Mouse (Mus musculus): ENCODE results near the gene Tceanc. TPM values are rescaled to one million over a fixed set of nuclear protein-coding genes. Genes with fewer than 3 reads are reported as not detected.

Tceanc gene
- polyA plus RNA-seq, 1 experiment from 2014 or later = 3.3 TPM

DNA sequence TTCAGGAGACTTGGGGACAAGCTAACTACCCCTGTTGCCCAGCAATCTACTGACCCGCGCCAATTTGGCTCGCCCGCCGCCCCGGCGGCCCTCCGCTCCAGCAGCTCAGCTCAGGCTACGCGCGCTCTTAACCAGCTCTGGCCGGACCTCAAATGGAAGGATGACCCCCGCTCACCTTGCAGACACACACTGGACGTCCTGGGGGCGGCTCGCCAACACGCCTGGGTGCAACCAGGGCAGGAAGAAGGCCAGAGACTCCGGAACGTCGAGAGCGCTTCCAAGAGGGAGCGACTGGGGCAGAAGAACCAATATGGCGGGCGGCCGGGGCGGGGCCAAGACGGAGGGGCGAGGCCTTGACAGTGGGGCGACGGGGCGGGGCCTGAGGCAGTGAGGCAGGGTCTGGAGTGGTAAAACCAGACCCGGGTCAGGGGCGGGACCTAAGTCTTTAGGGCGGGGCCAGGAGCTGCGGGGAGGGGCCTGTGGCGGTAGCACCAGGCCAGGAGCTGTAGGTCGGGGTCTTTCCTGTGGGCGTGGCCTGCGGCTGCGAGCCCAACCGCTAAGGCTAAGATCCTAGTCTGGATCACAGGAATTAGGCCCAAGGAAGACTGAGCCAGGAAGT is 38.9 kb downstream of the Tceanc start, which contains the start of gene Rab9:
Gene Rab9 (minus strand): TSS at position 503 of the 619 bp plus-strand sequence.
- Histone ChIP-seq H3K27ac (peak within 1 kb of the TSS; percentile 68), H3K27me3 (no peaks in the 10 kb centered on the region), H3K4me1 (replicated peaks) (peaks cover 17% of the 10 kb centered on the region), H3K36me3 (peaks cover 6% of the 10 kb centered on the region; the same call in 1 of the 2 replicates), H3K9me3 (replicated peaks) (no peaks in the 10 kb centered on the region), H3K4me2 (peak within 1 kb of the TSS; percentile 73), H3K4me3 (replicated peaks) (peak within 1 kb of the TSS; percentile 72), H3K9ac (peak within 1 kb of the TSS; percentile 78)
- WGBS (ENCODE audit: insufficient replicate concordance) = 17% methylated on average over 41 of the region's 41 CpGs
- ATAC-seq (ENCODE audit: low read depth) = peak; percentile 98
- peak; percentile 90 for DNase-seq

DNA sequence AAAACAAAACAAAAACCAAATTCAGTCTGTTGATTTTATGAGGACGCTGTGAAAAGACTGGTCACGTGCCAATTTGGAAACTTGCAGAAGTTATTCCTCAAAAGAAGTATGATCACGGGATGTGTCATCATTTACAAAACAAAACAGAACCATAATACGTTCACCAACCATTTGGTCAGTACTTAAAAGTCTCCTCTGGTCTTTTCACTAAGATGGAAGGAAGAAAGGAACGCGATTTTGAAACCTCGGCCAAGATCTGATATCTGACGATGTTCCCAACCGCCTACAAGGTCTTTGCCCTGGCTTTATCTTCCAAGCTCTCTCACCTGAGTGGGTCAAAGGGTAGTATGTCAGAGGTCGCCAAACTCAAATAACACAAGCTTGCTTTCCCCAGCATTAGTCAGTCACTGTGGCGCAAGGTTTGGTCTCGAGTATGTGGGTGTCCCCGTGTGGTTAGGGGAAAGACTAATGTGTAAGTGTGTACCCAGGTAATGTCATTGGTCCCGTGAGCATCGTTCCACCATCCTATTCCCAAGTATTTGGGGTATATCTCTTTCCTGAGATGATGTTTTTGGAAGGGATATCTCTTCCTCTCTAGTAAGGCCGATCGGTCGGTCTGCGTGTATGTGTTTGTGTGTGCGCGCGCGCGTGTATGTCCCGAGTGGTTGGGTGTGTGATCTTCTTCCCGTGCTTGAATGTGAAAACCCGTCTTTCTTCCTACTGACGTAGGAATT is 39.6 kb downstream of the Tceanc start:
- peak; percentile 30 for ATAC-seq (ENCODE audit: low read depth)
- peak overlapping the region; percentile 68 for H3K27ac ChIP-seq

DNA sequence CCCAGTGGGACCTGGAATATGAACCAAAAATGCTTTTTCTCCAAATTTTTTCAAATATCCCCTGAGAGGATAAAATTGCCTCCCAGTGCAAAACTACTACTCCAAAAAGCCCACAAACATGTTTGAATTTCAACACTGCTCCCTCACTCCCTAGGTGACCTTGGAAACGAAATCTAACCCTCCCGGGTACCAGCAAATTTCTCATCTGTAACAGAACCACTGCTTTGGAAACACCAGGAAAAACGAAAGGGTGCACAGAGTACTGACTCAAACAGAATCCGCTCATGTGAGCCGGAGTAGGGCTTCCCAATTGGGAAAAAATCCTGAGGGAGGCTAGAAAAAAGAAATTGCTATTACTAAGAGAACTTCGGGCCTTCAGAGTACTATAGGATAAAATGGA is 41.0 kb downstream of the Tceanc start:
- Histone ChIP-seq H3K27me3 (no peaks in the 10 kb centered on the region), H3K4me2 (peak overlapping the region; percentile 73), H3K4me3 (replicated peaks) (peak overlapping the region; percentile 22; the same call in 1 of the 2 replicates), H3K27ac (no peak overlapping the region), H3K9ac (no peak overlapping the region), H3K4me1 (replicated peaks) (peaks cover 23% of the 10 kb centered on the region), H3K9me3 (replicated peaks) (no peaks in the 10 kb centered on the region), H3K36me3 (peaks cover 6% of the 10 kb centered on the region; the same call in 1 of the 2 replicates)
- ATAC-seq (ENCODE audit: low read depth) (no peak), DNase-seq (no peak)
- 76% methylated on average over 6 of the region's 6 CpGs for WGBS (ENCODE audit: insufficient replicate concordance)

More for the DNA sequence above, 39.6 kb downstream of the Tceanc start:
- H3K9me3 ChIP-seq (replicated peaks) = no peaks in the 10 kb centered on the region
- H3K4me3 ChIP-seq (replicated peaks) = peak overlapping the region; percentile 72
- WGBS (ENCODE audit: insufficient replicate concordance) = 16% methylated on average over 28 of the region's 28 CpGs
- peak; percentile 11 for DNase-seq
- peaks cover 6% of the 10 kb centered on the region; the same call in 1 of the 2 replicates for H3K36me3 ChIP-seq
- H3K27me3 ChIP-seq = no peaks in the 10 kb centered on the region
- H3K4me1 ChIP-seq (replicated peaks) = peaks cover 20% of the 10 kb centered on the region
- H3K4me2 ChIP-seq = peak overlapping the region; percentile 73
- H3K9ac ChIP-seq = peak overlapping the region; percentile 78

DNA sequence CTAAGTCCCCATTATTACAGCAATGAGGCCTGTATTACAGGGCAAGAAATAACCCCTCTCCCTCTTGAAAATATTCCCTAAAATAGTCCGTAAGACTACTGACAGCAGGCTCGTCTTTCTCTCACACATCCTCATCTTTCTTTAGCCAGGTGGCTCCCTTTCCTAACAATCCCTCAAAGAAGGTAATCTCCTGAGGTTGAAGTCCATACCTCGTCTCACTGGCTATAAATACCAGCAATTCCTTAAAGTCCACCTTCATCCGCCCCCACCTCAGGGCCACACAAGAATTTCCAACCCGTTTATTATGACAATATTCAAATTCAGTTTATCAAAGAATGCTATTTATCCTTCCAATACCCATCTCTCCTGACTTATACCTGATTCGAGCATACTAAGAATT is 45.8 kb downstream of the Tceanc start:
- Histone ChIP-seq H3K9ac (no peak overlapping the region), H3K9me3 (replicated peaks) (no peaks in the 10 kb centered on the region), H3K4me1 (replicated peaks) (peaks cover 18% of the 10 kb centered on the region), H3K27ac (no peak overlapping the region), H3K4me2 (no peak overlapping the region), H3K4me3 (replicated peaks) (no peak overlapping the region), H3K27me3 (no peaks in the 10 kb centered on the region), H3K36me3 (peaks cover 6% of the 10 kb centered on the region; the same call in 1 of the 2 replicates)
- 72% methylated on average over 6 of the region's 6 CpGs for WGBS (ENCODE audit: insufficient replicate concordance)
- ATAC-seq (ENCODE audit: low read depth) (no peak), DNase-seq (no peak)

DNA sequence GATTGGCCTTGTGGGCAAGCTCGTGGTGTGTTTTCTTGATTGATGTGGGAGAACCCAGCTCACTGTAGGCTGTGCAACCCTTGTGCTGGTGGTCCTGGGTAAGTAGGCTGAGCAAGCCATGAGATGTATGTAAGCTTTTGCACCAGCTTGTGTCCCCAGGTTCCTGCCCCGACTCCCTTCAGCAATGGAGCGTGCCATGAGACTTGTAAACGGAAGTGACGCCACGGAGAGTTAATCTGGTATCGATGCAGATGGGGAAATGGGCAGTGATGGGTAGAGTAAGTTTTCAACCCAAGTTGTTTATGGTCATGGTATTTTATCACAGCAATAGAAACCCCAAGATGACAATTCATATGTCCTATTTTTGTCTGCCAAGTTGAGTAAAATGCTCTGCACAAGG is 50.0 kb downstream of the Tceanc start:
- ATAC-seq (ENCODE audit: low read depth) (no peak), DNase-seq (no peak)
- no peak overlapping the region for H3K9ac ChIP-seq
- H3K27ac ChIP-seq = no peak overlapping the region
- no peak overlapping the region for H3K4me2 ChIP-seq
- 90% methylated on average over 7 of the region's 7 CpGs for WGBS (ENCODE audit: insufficient replicate concordance)
- no peaks in the 10 kb centered on the region for H3K36me3 ChIP-seq
- no peak overlapping the region for H3K4me3 ChIP-seq (replicated peaks)
- H3K27me3 ChIP-seq = no peaks in the 10 kb centered on the region
- no peaks in the 10 kb centered on the region for H3K9me3 ChIP-seq (replicated peaks)
- no peaks in the 10 kb centered on the region for H3K4me1 ChIP-seq (replicated peaks)

DNA sequence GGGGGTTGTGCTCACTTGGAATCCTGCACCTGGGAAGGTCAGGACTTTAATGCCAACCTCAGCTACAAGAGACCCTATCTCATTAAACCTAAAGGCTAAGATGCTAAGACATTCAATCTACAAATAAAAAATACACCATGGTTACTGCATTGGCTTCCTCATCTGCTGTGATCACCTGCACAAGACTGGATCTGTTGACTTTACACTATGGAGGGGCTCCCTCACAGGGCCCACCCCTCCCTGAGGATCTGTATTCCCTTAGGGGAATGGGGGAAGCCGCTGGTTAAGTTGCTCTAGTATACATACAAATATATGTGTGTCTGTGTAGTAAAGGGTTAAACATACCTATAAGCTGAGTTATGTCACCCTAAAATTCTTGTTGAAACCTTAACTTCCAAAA is 62.8 kb downstream of the Tceanc start:
- no peak overlapping the region for H3K4me2 ChIP-seq
- DNase-seq = no peak
- WGBS (ENCODE audit: insufficient replicate concordance) = 62% methylated on average over 1 of the region's 1 CpGs
- no peaks in the 10 kb centered on the region for H3K27me3 ChIP-seq
- peaks cover 12% of the 10 kb centered on the region; the same call in 1 of the 2 replicates for H3K36me3 ChIP-seq
- no peaks in the 10 kb centered on the region for H3K4me1 ChIP-seq (replicated peaks)
- H3K9me3 ChIP-seq (replicated peaks) = no peaks in the 10 kb centered on the region
- H3K9ac ChIP-seq = no peak overlapping the region
- no peak for ATAC-seq (ENCODE audit: low read depth)
- no peak overlapping the region for H3K27ac ChIP-seq
- H3K4me3 ChIP-seq (replicated peaks) = no peak overlapping the region

DNA sequence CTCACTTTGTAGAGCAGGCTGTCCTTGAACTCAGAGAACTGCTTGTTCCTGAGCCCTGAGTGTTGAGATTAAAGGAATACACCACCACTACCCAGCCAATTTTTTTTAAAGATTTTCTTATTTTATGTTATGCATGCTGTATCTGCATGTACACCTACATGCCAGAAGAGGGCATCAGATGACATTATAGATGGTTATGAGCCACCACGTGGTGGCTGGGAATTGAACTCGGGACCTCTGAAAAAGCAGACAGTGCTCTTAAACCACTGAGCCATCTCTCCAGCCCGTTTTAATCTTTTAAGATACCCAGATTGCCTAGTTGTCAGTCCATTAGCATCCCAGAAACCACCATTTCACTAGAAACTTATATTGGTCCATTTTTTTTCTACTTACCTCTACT is 64.0 kb downstream of the Tceanc start:
- 50% methylated on average over 3 of the region's 3 CpGs for WGBS (ENCODE audit: insufficient replicate concordance)
- no peaks in the 10 kb centered on the region for H3K9me3 ChIP-seq (replicated peaks)
- H3K9ac ChIP-seq = no peak overlapping the region
- H3K36me3 ChIP-seq = peaks cover 12% of the 10 kb centered on the region; the same call in 1 of the 2 replicates
- no peaks in the 10 kb centered on the region for H3K4me1 ChIP-seq (replicated peaks)
- H3K27me3 ChIP-seq = no peaks in the 10 kb centered on the region
- H3K4me3 ChIP-seq (replicated peaks) = no peak overlapping the region
- no peak overlapping the region for H3K27ac ChIP-seq
- DNase-seq (no peak), ATAC-seq (ENCODE audit: low read depth) (no peak)
- H3K4me2 ChIP-seq = no peak overlapping the region

DNA sequence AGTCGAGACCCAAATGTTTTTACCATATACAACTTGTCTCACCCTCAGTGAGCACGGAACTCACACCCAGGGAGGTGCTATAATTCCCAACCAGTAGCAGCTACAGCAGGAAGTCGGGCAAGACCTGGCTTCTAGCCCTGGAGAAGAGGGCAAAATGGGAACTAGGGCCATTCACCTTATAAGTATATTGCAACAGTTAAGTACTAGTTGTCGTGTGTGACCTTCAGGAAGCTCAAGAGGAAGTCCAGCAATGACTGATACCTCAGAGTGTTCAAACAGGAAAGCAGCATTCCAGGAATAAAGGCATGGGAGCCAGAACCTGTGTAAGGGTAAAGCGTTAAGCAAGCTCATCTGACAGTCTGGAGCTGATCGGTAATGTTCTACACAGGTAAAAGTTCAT is 64.8 kb downstream of the Tceanc start:
- 52% methylated on average over 6 of the region's 6 CpGs for WGBS (ENCODE audit: insufficient replicate concordance)
- Histone ChIP-seq H3K4me3 (replicated peaks) (no peak overlapping the region), H3K4me2 (no peak overlapping the region), H3K27me3 (no peaks in the 10 kb centered on the region), H3K36me3 (peaks cover 12% of the 10 kb centered on the region; the same call in 1 of the 2 replicates), H3K9ac (no peak overlapping the region), H3K27ac (no peak overlapping the region), H3K9me3 (replicated peaks) (no peaks in the 10 kb centered on the region), H3K4me1 (replicated peaks) (no peaks in the 10 kb centered on the region)
- ATAC-seq (ENCODE audit: low read depth) = no peak
- DNase-seq = no peak

Other genes with a start within 250 kb of the Tceanc start
- gene Trappc2, start 78.0 kb downstream of the Tceanc start, polyA plus RNA-seq (2015; fragmentation: Nextera tagmentation; extraction: Ambion mirVana) = 14.3 and 16.9 TPM in 2 replicates
- 2.6 and 3.7 TPM in 2 replicates for gene Ofd1, start 77.9 kb downstream of the Tceanc start, polyA plus RNA-seq (2015; fragmentation: Nextera tagmentation; extraction: Ambion mirVana)
- gene Rab9, start 38.7 kb downstream of the Tceanc start, polyA plus RNA-seq (2015; fragmentation: Nextera tagmentation; extraction: Ambion mirVana) = 24.4 and 29.7 TPM in 2 replicates
- gene Egfl6, start 67.2 kb upstream of the Tceanc start, polyA plus RNA-seq (2015; fragmentation: Nextera tagmentation; extraction: Ambion mirVana) = 0.98 and 1.1 TPM in 2 replicates